Mouse (Mus musculus): ENCODE measurements around the gene Myrip. TPM values are rescaled to one million over a fixed set of nuclear protein-coding genes. Genes with fewer than 3 reads are reported as not detected.
A peak's percentile ranks its signal among the peaks of the same experiment; 100 is the strongest.

Gene Myrip
- polyA plus RNA-seq, 1 experiment from 2014 or later = 0.89 TPM

GRCm38 (mm10) chr9:120437266-120437876 lies 136.1 kb downstream of the Myrip start:
- Histone ChIP-seq H3K4me3 (replicated peaks) (no peak overlapping the region), H3K9me3 (no peaks in the 10 kb centered on the region), H3K4me1 (replicated peaks) (0 out of 2 replicates have a peak, but pooled peaks cover 3% of the 10 kb centered on the region), H3K27ac (no peak overlapping the region), H3K27me3 (replicated peaks) (no peaks in the 10 kb centered on the region), H3K9ac (no peak overlapping the region), H3K36me3 (no peaks in the 10 kb centered on the region), H3K4me2 (replicated peaks) (no peak overlapping the region)
- no peak for ATAC-seq
- WGBS = 81% methylated on average over 6 of the region's 6 CpGs

DNA sequence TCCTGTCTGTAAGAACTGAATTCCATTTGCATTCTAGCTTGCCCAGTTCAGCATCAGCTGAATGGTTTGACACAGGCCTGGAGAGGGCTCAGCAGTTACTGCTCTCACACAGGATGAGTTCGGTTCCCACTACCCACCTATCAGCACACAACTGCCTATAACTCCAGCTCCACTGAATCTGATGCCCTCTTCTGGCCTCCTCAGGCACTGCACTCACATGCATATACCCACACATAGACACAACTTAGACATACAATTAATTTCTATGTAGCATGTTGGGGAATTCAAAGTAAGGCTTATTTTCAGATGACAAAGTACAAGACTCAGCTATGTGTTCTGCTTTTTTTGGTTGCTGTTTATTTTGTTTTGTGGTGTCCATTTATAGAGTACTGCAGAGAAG lies 137.0 kb downstream of the Myrip start:
- H3K36me3 ChIP-seq = no peaks in the 10 kb centered on the region
- no peak overlapping the region for H3K4me3 ChIP-seq (replicated peaks)
- 0 out of 2 replicates have a peak, but pooled peaks cover 3% of the 10 kb centered on the region for H3K4me1 ChIP-seq (replicated peaks)
- no peak overlapping the region for H3K4me2 ChIP-seq (replicated peaks)
- 93% methylated on average over 1 of the region's 1 CpGs for WGBS
- no peak for ATAC-seq
- no peaks in the 10 kb centered on the region for H3K9me3 ChIP-seq
- H3K27me3 ChIP-seq (replicated peaks) = no peaks in the 10 kb centered on the region
- H3K9ac ChIP-seq = no peak overlapping the region
- H3K27ac ChIP-seq = no peak overlapping the region

GRCm38 (mm10) chr9:120438781-120439180 lies 137.5 kb downstream of the Myrip start:
- Histone ChIP-seq H3K4me2 (replicated peaks) (no peak overlapping the region), H3K9ac (no peak overlapping the region), H3K27me3 (replicated peaks) (no peaks in the 10 kb centered on the region), H3K27ac (no peak overlapping the region), H3K4me1 (replicated peaks) (0 out of 2 replicates have a peak, but pooled peaks cover under 1% of the 10 kb centered on the region), H3K36me3 (no peaks in the 10 kb centered on the region), H3K9me3 (no peaks in the 10 kb centered on the region), H3K4me3 (replicated peaks) (no peak overlapping the region)
- no peak for ATAC-seq
- WGBS = 69% methylated on average over 1 of the region's 1 CpGs

- ATAC-seq = no peak
- Histone ChIP-seq H3K4me2 (replicated peaks) (no peak overlapping the region), H3K4me3 (replicated peaks) (no peak overlapping the region), H3K9me3 (no peaks in the 10 kb centered on the region), H3K27ac (no peak overlapping the region), H3K27me3 (replicated peaks) (no peaks in the 10 kb centered on the region), H3K4me1 (replicated peaks) (no peaks in the 10 kb centered on the region), H3K36me3 (no peaks in the 10 kb centered on the region), H3K9ac (no peak overlapping the region)
- WGBS = 81% methylated on average over 9 of the region's 9 CpGs
Observed at GRCm38 (mm10) chr9:120444642-120445041, 143.3 kb downstream of the Myrip start.

GRCm38 (mm10) chr9:120449696-120450329 lies 148.5 kb downstream of the Myrip start:
- no peaks in the 10 kb centered on the region for H3K27me3 ChIP-seq (replicated peaks)
- no peaks in the 10 kb centered on the region for H3K36me3 ChIP-seq
- no peaks in the 10 kb centered on the region for H3K9me3 ChIP-seq
- ATAC-seq = no peak
- 87% methylated on average over 6 of the region's 6 CpGs for WGBS
- H3K4me3 ChIP-seq (replicated peaks) = no peak overlapping the region
- H3K4me2 ChIP-seq (replicated peaks) = no peak overlapping the region
- no peak overlapping the region for H3K27ac ChIP-seq
- no peaks in the 10 kb centered on the region for H3K4me1 ChIP-seq (replicated peaks)
- H3K9ac ChIP-seq = no peak overlapping the region

DNA sequence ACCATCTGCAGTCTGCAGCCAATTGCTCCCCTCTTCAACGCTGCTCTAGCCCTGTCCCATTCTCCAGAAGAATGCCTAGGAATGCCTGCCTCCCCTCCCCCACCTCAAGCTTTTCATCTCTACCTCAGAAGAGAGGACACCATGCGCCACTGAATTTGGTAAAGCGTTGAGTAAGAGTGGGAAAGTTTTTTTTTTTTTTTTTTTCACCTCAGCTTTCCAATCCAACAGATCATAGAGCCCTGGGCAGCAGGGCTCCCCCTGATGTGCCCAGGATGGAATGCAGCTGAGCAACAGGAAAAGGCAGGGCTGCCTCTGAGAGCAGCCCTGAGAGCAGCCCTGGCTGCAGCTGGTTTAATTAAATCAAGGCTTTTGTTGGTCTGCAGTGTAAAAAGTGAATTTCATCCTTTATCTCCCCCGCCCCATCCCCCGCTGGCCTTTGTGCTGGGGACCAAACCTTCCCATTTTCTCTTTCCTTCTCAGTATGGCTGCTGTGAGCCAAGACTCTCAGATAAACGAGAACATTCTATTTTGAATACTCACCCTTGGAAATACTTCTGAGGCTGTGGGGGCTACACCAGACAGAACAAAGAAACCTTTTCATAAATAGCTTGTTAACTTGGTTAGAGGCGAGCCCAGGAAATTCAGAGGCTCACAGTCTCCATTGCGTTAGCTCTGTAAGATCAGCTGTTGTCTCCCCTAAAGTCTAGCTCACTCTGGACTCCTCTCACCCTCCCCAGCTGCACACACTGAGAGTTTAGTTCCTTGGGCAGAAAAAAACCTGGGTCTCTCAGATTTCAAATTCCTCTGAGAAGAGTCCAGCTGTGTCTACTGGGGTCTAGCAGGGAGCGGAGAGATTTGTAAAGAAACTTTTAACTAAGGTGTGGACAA lies 154.7 kb downstream of the Myrip start:
- Histone ChIP-seq H3K4me3 (replicated peaks) (no peak overlapping the region), H3K27me3 (replicated peaks) (no peaks in the 10 kb centered on the region), H3K4me2 (replicated peaks) (no peak overlapping the region), H3K27ac (peak overlapping the region; percentile 58; the same call in 1 of the 2 replicates), H3K36me3 (no peaks in the 10 kb centered on the region), H3K9ac (no peak overlapping the region), H3K4me1 (replicated peaks) (no peaks in the 10 kb centered on the region), H3K9me3 (no peaks in the 10 kb centered on the region)
- 42% methylated on average over 9 of the region's 9 CpGs for WGBS
- peak; percentile 58; the same call in 1 of the 2 replicates for ATAC-seq

- Histone ChIP-seq H3K4me3 (replicated peaks) (no peak overlapping the region), H3K36me3 (no peaks in the 10 kb centered on the region), H3K9ac (no peak overlapping the region), H3K4me1 (replicated peaks) (no peaks in the 10 kb centered on the region), H3K27me3 (replicated peaks) (no peaks in the 10 kb centered on the region), H3K4me2 (replicated peaks) (no peak overlapping the region), H3K9me3 (no peaks in the 10 kb centered on the region), H3K27ac (no peak overlapping the region)
- ATAC-seq = no peak
- WGBS = 94% methylated on average over 1 of the region's 1 CpGs
Observed at GRCm38 (mm10) chr9:120470431-120470830, 169.1 kb downstream of the Myrip start.

GRCm38 (mm10) chr9:120481644-120482043 lies 180.3 kb downstream of the Myrip start:
- no peaks in the 10 kb centered on the region for H3K36me3 ChIP-seq
- H3K27me3 ChIP-seq (replicated peaks) = no peaks in the 10 kb centered on the region
- ATAC-seq = no peak
- H3K9me3 ChIP-seq = no peaks in the 10 kb centered on the region
- no peak overlapping the region for H3K4me2 ChIP-seq (replicated peaks)
- no peak overlapping the region for H3K27ac ChIP-seq
- WGBS = 87% methylated on average over 3 of the region's 3 CpGs
- no peak overlapping the region for H3K9ac ChIP-seq
- no peak overlapping the region for H3K4me3 ChIP-seq (replicated peaks)
- no peaks in the 10 kb centered on the region for H3K4me1 ChIP-seq (replicated peaks)

DNA sequence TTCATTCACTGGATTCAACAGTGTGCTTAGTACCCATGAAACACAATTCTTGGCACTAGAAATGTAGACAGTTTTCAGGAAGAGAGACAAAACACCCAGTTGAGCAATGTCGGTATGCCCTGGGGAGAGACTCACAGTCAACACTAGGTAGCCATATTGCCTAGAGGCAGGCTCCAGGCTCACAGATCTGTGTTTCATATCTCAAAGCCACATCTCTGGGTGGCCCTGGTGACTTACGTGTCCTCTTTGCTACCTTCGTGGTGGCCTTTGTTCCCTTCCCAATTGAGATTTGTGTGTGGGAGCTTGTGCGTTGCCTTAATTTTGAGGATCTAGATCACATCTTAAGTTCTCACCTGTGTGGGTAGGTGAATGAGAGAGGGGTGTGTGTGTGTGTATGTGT lies 181.1 kb downstream of the Myrip start:
- Histone ChIP-seq H3K4me1 (replicated peaks) (no peaks in the 10 kb centered on the region), H3K27me3 (replicated peaks) (no peaks in the 10 kb centered on the region)
- ATAC-seq = no peak

DNA sequence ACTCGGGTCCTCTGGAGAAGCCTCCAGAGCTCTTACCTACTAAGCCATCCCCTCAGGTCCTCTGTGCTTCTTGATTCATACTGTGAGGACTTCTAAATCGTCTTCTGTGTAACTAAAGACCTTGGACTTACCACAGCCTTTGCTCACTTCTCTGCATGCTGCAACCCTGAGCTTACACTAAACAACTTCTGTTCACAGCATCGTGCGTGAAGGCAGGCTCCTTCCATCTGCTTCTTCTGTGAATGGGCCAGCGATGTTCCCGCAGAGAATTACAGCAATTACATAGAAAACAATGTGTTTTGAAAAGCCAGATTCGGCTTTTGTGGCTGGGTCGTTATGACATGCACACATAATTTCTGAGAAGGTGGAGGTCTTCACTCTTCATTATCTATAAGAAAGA lies 181.8 kb downstream of the Myrip start:
- Histone ChIP-seq H3K4me2 (replicated peaks) (no peak overlapping the region), H3K9ac (no peak overlapping the region), H3K9me3 (no peaks in the 10 kb centered on the region), H3K4me3 (replicated peaks) (no peak overlapping the region), H3K36me3 (no peaks in the 10 kb centered on the region), H3K27me3 (replicated peaks) (no peaks in the 10 kb centered on the region), H3K4me1 (replicated peaks) (no peaks in the 10 kb centered on the region), H3K27ac (no peak overlapping the region)
- ATAC-seq = no peak
- 81% methylated on average over 8 of the region's 8 CpGs for WGBS

More for the DNA sequence above, 181.1 kb downstream of the Myrip start:
- Histone ChIP-seq H3K36me3 (no peaks in the 10 kb centered on the region), H3K9me3 (no peaks in the 10 kb centered on the region), H3K4me2 (replicated peaks) (no peak overlapping the region), H3K27ac (no peak overlapping the region), H3K9ac (no peak overlapping the region), H3K4me3 (replicated peaks) (no peak overlapping the region)
- 91% methylated on average over 4 of the region's 4 CpGs for WGBS

DNA sequence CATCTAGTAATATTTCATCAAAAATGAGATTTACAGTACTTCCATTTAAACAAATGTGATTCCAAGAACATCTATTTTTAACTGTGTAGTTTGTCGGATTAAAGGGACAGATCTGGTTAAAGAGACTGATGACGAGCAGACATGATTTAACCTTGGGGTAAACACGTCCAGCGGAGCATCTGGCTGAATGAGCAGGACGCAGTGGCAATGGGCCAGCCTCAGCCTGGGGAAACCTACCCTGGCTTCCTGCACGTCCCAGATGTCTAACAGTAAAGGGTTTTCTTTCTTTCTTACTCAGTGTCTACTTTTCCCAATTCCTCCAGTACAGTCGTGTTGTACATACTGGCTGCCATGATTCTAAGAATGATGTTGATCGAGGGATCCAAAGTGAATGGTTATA lies 185.8 kb downstream of the Myrip start:
- 67% methylated on average over 8 of the region's 8 CpGs for WGBS
- ATAC-seq = no peak
- H3K4me1 ChIP-seq (replicated peaks) = no peaks in the 10 kb centered on the region

DNA sequence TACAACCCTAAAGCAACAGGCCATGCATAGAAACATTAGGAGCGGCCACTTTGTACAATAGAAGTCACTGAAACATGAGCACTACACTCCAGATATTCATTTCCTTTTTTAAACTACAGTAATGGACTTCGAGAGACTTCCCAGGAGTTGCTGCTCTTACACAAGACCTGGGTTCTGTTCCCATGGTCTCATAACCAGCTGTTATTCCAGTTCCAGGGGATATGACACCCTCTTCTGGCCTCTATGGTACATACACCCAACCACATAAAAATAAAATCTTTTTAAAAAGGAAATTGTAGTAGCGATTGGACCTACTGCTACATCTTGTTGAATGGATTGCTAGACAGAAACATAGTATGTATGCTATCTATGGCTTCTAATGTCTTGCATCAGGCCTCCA lies 190.2 kb downstream of the Myrip start:
- Histone ChIP-seq H3K9ac (no peak overlapping the region), H3K9me3 (no peaks in the 10 kb centered on the region), H3K4me2 (replicated peaks) (peak overlapping the region; percentile 85), H3K4me1 (replicated peaks) (peaks cover 7% of the 10 kb centered on the region), H3K36me3 (peaks cover 19% of the 10 kb centered on the region), H3K4me3 (replicated peaks) (peak overlapping the region; percentile 100), H3K27me3 (replicated peaks) (no peaks in the 10 kb centered on the region), H3K27ac (no peak overlapping the region)
- ATAC-seq = no peak
- WGBS = 83% methylated on average over 3 of the region's 3 CpGs

More for the DNA sequence above, 185.8 kb downstream of the Myrip start:
- Histone ChIP-seq H3K9me3 (no peaks in the 10 kb centered on the region), H3K9ac (no peak overlapping the region), H3K27me3 (replicated peaks) (no peaks in the 10 kb centered on the region), H3K36me3 (no peaks in the 10 kb centered on the region), H3K4me2 (replicated peaks) (no peak overlapping the region), H3K27ac (no peak overlapping the region), H3K4me3 (replicated peaks) (no peak overlapping the region)
